Mouse (Mus musculus) thymus, postnatal 4 days (tissue): ENCODE data around the gene Pou5f1.
A peak's percentile ranks its signal among the peaks of the same experiment; 100 is the strongest.

Source experiments
- DNase-seq: peaks from one replicate; pipeline ENCODE4 v3.0.0; 2021

Pou5f1 gene

GRCm38 (mm10) chr17:35554321-35554720, 48.5 kb downstream of the Pou5f1 start:
- DNase-seq, result no peak

DNA sequence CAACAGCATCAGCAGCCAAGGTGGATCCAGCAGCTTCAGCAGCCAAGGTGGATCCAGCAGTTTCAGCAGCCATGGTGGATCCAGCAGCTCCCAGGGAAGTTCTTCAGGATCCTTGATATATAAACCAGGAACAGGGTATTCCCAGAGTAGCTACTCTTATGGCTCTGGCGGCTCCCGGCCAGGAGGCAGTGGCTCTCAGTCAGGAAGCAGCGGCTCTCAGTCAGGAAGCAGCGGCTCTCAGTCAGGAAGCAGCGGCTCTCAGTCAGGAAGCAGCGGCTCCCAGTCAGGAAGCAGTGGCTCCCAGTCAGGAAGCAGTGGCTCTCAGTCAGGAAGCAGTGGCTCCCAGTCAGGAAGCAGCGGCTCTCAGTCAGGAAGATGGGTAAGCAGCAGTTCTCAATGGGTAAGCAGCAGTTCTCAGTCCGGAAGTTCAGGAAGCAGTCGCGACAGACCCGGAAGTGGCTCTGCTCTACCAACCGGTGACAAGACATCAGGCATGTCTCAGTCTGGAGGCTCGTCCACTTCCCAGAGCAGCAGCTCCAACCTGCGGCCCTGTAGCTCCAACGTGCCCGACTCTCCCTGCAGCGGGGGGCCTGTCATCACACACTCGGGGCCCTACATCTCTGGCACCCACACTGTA, 49.1 kb downstream of the Pou5f1 start:
- DNase-seq, result no peak

DNA sequence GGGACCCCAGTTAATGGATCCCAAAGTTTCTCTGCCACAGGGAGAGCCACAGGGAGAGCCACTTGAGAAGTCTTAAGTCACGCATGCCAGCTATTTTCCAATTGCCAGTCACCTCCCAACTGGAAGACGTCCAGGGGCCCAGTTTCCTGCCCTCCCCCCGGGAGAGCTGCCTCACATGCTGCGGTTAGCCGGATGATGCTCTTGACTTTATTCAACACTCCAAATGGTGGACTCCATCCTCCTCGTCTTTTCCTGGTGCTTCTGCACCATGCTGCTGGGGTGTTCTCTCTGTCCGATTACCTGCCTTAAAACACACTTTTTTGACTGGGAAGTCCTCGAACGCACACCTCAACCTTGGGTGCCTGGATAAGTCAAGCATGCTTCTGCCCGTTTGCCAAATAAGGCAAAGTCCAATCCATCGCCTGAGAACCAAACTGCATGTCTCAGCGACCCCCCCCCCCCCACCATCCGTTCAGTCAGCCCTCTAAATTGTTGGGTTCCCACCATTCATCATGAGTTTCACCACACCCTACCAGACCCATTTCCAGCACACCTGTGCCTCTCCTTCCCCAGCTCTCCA, 50.5 kb downstream of the Pou5f1 start:
- no peak for DNase-seq

- peak; percentile 78 for DNase-seq
Measured at GRCm38 (mm10) chr17:35556812-35557211, 51.0 kb downstream of the Pou5f1 start.

- no peak for DNase-seq
Measured at GRCm38 (mm10) chr17:35557351-35557750, 51.5 kb downstream of the Pou5f1 start.

GRCm38 (mm10) chr17:35558216-35558615, 52.4 kb downstream of the Pou5f1 start:
- DNase-seq, result no peak
